Mouse (Mus musculus) kidney, postnatal 10 days (tissue): ENCODE measurements around the gene Gm20431.
A peak's percentile ranks its signal among the peaks of the same experiment; 100 is the strongest.

ENCODE experiments used
- DNase-seq: peaks from one replicate; pipeline ENCODE4 v3.0.0; 2021; ENCODE audit warnings: mixed read lengths

Gm20431 gene

DNA sequence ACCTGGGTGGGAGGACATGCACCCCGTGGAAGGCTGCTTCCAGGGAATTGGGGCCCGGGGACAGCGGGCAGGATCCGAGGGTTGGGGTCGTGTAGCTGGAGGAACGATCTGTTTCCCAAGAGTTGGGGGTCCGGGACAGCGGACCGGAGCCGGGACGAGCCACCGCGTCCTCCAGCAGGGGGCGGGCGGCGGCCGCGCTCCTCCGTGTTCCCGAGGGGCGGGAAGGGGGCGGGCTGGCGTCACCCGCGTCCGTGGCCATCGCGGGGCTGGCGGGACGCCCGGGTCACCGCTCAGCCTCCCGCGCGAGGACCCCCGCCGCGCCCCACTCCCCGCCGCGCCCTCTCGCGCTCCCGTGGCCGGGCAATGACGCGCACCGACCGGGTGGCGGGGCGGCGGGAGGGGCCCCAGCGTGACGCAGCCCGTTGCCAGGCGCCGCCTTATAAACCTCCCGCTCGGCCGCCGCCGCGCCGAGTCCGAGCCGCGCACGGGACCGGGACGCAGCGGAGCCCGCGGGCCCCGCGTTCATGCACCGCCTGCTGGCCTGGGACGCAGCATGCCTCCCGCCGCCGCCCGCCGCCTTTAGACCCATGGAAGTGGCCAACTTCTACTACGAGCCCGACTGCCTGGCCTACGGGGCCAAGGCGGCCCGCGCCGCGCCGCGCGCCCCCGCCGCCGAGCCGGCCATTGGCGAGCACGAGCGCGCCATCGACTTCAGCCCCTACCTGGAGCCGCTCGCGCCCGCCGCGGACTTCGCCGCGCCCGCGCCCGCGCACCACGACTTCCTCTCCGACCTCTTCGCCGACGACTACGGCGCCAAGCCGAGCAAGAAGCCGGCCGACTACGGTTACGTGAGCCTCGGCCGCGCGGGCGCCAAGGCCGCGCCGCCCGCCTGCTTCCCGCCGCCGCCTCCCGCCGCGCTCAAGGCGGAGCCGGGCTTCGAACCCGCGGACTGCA lies 27.5 kb upstream of the Gm20431 start, which contains the start of gene Cebpb:
TSS of gene Cebpb (plus strand) at position 418 of the 954 bp plus-strand sequence.
- DNase-seq, result peak; percentile 92

DNA sequence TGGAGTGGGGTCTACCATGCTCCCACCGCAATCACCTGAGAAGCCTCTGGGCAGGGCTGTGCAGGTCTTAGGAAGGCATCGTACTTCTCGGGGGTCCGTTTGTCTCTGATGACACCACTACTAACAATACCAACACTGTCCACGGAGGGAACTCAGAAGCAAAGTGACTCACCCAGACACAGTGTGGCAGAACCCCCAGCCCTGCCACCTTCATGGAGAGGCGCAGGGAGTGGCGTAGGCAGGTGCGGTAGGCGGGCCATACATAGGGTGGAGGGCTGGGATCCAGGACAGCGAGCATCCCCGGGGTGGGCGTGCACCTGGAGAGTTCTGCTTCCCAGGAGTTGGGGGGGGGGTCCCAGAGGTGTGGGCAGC lies 26.8 kb upstream of the Gm20431 start:
- no peak for DNase-seq

DNA sequence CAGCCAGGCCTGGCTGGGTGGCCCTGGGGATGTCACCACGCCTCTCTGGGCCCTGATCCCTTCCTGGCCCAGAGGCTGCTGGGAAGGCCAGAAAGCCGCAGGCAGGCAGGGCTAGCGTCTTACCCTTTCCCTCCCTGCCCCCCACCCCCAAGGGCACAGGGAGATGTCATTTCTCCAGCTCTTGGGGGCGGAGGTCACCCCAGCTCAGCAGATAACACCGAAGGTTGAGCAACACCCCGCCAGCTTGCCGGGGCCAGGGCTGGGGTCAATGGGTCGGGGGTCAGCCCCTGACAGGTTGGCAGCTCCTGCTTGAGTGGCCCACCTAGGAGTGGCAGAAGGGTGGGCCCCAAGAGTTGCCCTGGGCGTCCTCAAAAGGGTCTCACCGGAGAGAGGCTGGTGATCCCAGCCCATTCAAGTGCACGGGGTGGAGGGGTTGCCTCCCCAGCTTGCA lies 26.4 kb upstream of the Gm20431 start:
- DNase-seq, result peak; percentile 58

DNA sequence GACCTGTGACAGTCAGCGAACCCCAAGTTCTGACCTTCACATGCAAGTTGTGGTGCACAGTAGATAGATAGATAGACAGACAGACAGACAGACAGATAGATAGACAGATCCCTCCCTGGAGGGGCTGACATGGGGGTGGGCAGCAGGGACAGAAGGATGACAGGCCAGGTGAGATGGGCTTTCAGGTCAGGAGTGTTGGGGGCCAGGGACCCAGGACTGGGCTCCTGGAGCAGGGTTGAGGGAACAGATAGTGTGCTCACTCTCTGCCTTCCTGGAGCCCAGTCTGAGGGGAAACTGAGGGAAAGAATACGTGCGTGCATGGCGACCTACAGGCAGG lies 25.9 kb upstream of the Gm20431 start:
- no peak for DNase-seq

DNA sequence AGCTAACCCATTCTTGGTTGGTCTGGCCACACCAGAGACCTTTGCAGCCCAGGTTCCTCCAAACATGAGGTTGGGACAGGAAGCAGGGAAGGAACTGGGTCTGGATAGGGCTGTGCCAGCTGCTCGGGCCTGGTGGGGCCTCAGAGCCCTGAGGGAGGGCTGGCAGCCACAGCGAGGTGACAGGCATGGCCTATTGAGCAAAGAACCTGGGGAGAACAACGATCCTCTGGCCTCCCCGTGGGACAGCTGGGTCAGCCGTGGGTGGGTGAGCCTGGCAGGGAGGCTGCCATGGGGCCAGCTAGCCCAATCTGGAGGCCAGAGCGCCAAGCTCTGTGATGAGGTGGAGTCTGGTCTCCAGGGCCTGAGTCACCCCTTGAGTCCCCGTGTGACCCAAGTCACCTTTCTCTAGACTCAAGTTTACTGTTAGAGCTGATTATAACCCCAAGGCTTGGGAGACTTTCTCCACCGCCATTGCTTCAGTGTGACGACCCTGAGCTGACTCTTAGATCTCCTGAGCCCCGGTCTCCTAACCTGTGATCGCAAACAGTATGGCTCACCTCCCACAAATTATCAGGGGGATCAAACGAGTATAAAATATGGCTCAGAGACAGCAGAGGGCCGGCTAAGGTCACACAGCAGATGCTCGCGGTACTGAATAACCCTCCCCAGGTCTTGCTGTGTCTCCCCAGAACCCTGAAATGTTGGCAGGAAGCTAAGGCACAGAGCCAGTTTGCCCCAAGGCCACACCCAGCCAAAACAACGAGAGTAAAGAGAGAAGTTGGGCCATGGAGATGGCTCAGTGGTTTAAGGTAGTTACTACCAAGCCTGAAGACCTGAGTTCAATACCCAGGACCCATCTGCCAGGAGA lies 25.3 kb upstream of the Gm20431 start:
- no peak for DNase-seq

DNA sequence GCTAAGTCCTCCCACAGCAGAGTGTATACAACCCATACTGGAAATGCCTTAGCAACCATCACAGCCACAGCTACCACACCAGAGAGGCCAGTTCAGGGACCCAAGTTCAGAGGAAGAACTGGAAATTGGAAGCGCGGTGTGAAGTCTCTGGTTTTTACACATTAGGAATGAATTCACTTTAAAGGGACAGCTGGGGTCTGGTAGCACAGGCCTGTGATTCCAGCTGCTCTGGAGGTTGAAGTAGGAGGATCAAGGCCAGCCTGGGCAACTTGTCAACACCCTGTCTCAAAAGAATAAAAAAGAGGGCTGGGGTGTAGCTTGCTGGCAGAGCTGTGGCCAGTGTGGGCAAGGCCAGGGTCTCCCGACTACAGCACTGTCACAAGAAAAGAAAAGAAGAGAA lies 24.6 kb upstream of the Gm20431 start:
- DNase-seq, result no peak

DNA sequence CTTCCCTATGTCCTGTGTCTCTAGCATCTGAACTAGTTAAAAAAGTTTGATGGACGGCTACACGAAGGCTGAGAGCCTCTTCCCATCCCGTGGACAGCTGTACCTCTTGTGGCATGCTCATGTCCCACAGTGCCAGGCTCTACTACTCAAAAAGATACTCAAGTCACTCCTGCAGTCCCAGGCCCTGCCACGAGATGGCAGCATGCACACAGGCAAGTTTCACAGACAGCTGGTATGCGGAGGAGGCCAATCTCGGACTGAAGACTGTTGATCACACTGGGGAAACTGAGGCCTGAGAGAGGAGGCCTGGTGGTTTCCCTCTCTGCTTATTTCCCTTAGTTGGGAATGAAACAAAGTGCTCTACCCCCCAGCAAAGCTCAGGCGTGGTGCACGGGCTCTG lies 23.8 kb upstream of the Gm20431 start:
- peak; percentile 97 for DNase-seq

DNA sequence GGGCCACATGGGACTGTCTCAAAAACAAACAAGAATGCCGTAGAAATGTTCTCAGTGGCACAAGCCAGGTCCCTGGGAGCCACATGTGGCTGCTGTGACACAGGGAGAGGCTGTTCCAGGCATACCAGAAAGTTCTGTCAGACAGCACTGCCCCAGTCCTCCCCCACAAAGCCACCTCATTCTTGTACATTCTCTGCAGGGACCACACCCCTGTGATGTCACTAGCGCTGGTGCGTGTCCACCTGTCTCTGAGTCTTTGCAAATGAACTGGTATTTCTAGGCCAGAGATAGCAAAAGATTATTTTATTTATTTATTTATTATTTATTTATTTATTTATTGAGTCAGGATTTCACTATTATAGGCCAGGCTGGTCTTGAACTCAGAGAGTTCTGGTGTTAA lies 22.4 kb upstream of the Gm20431 start:
- no peak for DNase-seq

DNA sequence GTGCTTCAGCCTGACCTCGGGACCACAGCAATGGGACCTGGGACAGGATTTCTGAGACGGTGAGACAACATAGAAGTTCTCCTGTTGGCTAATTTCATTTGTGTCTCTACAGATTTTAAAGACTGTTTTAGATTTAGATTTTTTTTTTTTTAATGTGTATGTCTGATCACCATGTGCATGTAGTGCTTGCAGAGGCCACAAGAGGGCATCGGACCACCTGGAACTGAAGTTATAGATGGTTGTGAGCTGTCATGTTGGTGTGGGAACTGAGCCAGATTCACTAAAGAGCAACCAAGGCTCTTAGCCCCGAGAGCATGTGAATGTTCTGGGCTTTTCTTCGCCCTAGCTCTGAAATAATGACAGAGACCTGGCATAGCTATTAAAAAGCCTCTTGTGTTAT lies 19.4 kb upstream of the Gm20431 start:
- peak; percentile 80 for DNase-seq

DNA sequence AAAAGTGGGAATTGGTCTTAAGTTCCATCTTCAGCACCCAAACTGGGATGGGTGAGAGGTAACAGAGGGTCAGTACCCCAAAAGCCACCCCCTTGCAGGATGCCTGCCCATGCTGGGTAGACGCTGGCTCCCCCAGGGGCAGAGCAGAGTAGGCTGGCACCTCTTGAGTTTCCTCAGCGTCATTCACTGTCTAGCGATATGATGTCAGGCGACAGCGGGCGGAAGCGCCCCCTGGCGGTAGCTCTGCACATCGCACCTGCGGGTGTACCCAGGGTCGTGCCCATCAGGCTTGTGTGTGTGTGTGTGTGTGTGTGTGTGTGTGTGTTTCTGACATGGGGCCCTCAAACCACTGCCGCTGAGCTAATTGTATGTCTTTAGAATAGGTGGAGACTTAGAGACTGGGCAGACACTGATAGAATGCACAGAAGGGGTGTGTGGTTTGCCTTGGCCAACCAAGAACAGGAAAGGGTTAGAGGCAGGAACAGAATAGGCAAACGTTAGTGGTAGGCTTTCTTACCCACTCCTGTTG lies 18.7 kb upstream of the Gm20431 start:
- peak; percentile 88 for DNase-seq

DNA sequence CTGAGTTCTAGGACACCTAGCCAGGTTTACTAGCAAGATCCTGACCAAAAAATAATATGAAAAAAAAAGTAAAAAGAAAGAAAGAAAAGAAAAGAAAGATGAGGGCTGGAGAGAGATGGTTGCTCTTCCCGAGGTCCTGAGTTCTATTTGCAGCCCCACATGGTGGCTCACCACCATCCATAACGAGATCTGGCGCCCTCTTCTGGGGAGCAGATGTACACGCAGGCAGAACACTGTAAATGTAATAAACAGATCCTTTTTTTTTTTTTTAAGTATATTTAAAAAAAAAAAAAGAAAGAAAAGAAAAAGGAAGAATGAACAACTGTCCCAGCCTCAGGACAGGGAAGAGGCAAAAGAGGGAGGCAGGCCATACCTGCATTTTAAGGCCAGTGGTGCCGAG lies 17.3 kb upstream of the Gm20431 start:
- no peak for DNase-seq

DNA sequence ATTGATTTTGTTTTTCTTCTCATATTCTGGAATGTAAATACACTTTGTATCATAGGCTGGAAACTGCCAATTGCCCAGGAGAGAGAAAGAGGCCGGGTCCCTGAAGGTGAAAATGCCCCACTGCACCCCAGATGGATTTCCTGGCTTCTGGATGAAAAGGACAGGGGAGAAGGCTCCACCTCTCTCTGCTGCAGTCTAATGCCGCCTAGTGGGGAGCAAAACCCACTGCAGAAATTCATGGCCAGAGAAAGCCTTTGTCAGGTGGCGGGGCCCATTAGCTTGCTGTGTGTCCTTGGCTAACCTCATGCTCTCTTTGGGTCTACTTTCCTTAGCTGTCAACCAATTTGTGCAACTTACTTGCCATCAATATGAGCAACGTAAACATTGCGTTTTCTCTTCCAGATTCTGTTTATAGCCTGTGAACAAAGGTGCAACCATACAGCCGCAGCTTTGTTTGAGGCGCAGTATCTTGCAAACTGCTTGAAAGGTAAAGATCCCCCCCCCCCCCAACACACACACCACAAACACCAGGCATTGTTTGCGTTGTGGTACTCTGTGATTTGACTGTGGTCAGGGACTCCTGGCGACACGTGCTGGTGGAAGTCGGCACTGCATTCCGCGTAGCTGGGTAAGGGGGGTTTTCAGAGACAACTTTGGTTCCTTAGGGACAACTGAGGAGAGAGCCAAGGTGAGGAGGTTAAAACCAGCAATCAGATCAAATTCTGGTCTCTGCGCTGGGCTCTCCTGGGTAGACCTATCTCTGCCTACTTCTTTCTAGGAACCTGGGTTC lies 14.0 kb upstream of the Gm20431 start:
- DNase-seq, result peak; percentile 62

DNA sequence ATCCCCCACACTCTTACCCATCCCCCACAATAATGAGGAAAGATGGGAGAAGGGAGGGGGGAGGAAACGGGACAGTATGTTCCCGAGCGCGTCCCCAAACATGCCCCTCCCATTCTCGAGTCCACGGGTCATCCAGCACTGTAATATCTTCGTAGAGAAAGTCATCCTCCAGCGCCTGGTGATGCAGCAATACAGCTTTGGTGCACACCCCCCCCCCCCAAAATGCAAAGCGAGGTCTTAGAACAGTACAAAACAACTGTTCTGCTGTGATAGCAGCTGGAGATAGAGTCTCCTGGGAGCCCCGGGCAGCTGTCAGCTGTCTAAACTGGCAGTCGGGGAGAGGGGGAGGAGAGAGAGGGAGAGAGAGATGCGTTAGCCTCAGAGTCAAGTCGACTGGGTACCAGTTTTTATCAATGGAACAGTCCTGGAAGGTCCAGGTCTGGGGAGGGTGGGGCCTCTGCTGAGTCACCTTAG lies 11.0 kb upstream of the Gm20431 start:
- DNase-seq, result peak; percentile 72

DNA sequence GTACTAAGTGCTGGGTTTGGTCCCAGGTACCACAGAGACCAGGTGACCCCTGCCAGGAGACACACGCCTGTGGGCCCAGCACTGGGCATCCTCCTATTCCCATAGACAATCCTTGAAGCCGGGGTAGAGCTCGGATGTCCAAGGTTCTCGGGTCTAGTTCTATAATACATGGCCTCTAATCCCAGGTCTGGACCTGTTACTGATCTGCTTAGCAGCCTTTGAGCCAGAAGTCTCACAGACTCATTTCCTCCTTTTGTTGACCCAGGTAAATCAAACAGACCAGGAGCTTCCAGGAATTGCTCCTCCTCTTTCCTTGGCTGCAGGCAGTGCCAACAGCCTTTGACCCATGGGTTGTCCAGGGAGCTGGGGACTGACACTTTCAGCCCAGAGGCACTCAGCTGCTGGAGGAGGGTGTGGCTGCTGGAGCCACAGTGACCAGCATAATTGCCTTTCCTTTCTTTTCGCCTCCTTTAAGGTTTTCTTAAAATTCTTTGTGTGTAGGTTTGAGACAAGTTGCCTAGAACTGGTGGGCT lies 9.9 kb upstream of the Gm20431 start:
- peak; percentile 50 for DNase-seq

DNA sequence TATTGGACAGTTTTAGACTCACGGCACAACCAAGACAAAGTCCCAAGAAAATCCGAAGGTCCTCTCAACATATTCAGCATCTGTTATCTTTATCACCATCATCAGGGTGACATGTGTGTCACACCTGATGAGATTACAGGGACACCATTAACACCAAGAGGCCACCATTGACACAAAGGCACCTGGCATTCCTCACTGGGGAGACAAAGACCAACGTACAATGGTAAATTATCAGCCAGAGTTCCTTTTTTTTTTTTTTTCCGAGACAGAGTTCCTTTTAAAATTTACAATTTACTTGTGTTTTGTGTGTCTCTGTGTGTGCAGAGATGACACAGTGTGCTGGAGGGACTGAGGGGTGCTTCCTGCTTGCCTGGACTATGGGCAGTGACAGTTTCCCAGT lies 8.1 kb upstream of the Gm20431 start:
- DNase-seq, result no peak

DNA sequence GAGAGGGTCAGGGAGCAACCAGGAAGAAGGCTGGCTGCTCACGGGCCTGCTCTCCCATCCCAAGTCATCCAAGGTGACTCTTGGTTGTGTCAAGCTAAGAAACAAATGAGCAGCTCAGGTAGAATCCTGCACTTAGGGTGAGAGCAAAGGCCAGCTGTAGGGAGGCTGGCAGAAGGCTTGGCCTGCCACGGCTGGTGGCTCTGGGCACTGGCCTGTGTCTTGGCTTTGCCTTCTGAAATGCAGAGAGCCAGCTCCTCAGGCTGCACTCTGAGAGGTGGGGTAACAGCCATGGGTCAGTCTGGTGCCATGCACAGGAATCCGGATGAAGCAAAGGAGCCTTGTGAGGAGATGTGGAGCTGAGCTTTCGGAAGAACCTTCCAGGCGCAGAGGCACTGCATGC lies 7.1 kb upstream of the Gm20431 start:
- DNase-seq, result no peak

DNA sequence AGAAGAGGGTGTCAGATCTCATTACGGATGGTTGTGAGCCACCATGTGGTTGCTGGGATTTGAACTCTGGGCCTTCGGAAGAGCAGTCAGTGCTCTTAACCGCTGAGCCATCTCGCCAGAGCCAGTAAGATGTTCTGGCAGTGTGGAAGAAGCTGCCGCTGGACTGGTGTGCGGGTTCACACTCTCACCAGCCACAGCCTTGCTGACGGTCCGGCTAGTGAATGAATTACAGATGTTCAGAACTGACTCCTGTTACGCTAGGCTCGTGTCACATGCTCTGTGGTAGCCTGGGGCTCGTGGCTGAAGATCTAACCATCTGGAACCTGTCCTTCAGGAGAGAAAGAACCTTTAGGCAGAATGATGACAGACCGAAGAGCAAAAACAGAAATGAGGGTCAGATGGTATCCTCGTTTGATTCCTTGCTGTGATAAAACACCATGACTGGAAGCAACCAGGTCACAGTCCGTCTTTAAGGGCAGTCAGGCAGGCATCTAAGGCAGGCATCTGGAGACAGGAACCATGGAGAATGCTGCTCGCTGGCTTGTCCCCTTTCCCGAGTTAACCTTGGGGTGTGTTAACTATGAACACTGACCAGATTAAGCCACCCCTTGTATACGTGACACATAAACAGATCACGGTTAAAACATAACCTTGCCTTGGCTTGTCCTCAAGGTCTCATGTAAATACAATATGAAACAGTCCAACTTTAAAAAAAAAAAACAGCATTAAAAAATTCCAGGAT lies 4.8 kb upstream of the Gm20431 start:
- DNase-seq, result peak; percentile 45

DNA sequence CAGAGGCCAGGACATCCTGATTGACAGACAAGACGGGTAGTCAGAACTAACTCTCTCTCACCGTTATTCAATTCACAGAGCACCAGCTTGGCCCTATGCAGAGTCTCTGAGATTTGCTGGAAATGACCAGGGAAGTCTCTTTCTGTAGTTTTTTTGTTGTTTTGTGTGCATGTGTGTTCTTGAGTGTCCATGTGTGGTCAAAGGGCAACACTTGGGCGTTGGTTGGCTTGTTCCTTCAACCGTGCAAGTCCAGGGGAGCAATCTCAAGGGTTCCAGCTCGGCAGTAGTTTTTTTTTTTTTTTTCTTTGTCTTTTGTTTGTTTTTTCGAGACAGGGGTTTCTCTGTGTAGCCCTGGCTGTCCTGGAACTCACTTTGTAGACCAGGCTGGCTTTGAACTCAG lies 1.4 kb upstream of the Gm20431 start:
- no peak for DNase-seq

DNA sequence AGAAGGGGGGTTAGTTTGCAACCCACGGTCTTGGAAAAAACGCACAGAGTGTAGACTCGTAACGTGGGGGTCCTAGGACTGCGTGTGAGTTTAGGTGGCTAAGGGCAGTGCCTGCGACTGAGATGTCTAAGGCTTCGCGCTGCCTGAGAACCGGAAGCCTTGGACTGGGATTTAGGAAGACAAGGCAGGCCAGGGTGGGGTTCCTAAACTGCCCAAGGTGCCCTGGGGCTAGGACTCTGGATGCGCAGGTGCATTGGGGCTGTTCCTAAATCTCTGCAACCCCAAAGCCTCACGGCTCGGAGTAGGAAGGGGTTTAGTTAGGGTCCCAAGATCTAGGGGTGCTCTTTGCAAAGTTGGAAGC lies 705 bp downstream of the Gm20431 start:
- DNase-seq, result peak; percentile 37

DNA sequence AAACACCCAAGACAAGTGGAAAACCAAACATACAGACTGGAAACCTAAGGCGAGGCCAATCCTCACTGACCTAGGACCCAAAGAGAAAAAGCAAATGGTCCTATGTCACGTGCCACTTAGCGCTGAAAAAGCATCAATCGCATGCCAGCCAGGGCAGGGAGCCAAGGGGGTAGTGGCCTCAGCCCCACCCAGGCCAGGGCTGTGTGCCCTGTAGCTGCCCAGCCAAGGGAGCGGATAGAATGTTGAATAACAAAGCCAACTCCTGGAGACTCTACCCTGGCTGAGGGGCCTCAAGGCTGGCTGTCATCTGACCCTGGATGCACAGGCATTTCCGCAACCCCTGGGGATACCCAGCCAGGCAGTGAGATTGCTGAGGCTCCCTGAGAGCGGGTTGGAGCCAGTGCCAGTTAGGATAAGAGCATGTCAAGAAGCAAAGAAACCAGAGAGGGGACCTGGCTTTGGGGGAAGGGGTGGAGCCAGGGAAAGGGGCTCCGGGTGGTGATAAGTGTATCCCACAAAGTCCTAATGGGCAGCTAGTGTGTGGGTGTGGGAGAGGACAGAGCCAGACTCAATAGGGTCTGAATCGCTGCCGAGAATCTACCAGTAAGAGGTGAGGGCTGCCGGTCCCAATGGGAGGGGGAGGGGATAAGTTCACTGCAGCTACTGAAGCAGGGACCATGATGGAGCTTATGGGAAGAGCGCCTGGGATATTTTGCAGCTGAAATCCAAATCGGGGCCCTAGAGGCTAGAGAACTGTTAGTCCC lies 1.3 kb downstream of the Gm20431 start:
- DNase-seq, result peak; percentile 82
